8 mouse cellular contexts compared by ENCODE assay signal in the genomic region with DNA sequence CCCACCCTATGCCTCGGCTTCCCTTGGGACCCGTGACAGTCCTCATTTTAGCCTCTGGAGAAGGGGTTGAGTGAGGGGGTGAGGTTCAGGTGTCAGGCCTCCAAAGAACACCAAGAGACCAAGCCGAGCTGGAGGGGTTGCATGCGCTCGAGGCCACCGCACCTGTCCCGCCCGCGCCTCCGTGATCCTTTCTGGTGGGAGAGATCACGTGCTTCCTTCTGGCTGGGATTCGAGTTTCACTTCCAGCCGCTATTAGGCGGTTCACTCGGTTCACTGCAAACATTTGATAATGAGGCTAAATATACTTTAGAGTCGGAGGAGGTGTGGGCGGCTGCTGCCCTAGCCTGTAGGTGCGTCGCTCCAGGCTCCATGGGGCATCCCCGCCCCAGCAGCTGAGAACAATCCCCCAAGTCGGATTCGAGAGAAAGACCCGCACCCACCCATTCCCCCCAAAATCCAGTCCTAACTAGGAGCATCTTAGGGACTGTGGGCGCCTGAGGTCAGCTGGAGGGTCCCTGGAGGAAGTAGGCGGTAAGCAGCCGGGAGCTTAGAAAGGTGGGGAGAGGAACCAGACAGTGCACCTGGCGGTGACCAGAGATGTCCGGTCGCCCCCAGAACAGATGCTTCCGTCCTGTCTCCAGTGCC. TPM values are rescaled to one million over a fixed set of nuclear protein-coding genes. Genes with fewer than 3 reads are reported as not detected.
DNase-seq lines count a peak whose midpoint lies in the region; ATAC-seq and TF ChIP-seq lines count a peak whose summit lies in the region.

No protein-coding gene starts in this region.

- WGBS in intestine, embryonic 15.5 days, result 5% methylated on average over 30 of the region's 30 CpGs
- 2% methylated on average over 30 of the region's 30 CpGs for WGBS in liver, embryonic 14.5 days (ENCODE audit: insufficient replicate concordance)
- WGBS in neural tube, embryonic 11.5 days, result 2% methylated on average over 30 of the region's 30 CpGs

- no peak for TF ChIP-seq CTCF in liver, embryonic 14.5 days (IDR thresholded peaks at IDR 0.05; ENCODE audit: low read depth)

- no peak overlapping the region for H3K27ac ChIP-seq in intestine, embryonic 15.5 days
- H3K27ac ChIP-seq in liver, embryonic 14.5 days, result no peak overlapping the region
- H3K27ac ChIP-seq in neural tube, embryonic 11.5 days (ENCODE audit: low read depth, low read length), result no peak overlapping the region

- peak; percentile 50 to 76 for DNase-seq in adrenal gland, adult (ENCODE audit: inconsistent age in 2 of 2, low spot score in 1 of 2)
- no peak for DNase-seq in adrenal gland, postnatal 25 days
- DNase-seq in Muller cell, postnatal 12 days (ENCODE audit: inconsistent ontology term), result peak; percentile 61
- DNase-seq in liver, embryonic 14.5 days (ENCODE audit: low read depth in 3 of 3, low spot score in 3 of 3), result no peak
- no peak for DNase-seq in neural tube, embryonic 11.5 days (ENCODE audit: low spot score)
- no peak for DNase-seq in urinary bladder, postnatal 4 days (ENCODE audit: low spot score in 2 of 2)

- H3K4me1 ChIP-seq in intestine, embryonic 15.5 days (replicated peaks), result peaks cover 46% of the 10 kb centered on the region
- no peaks in the 10 kb centered on the region for H3K4me1 ChIP-seq in liver, embryonic 14.5 days (replicated peaks; ENCODE audit: control insufficient read depth in 2 of 2, insufficient read depth in 2 of 2, low read length in 1 of 2)
- H3K4me1 ChIP-seq in neural tube, embryonic 11.5 days (ENCODE audit: control insufficient read depth, insufficient read depth, low read length), result peaks cover 40% of the 10 kb centered on the region

- peak; percentile 18; the same call in 1 of the 2 replicates for ATAC-seq in granulocyte monocyte progenitor cell, adult 5-6 weeks (replicated peaks; ENCODE audit: poor library complexity, severe bottlenecking)
- 0 out of 2 replicates have a peak, but pooled peaks have one; percentile 1 for ATAC-seq in intestine, embryonic 15.5 days
- no peak for ATAC-seq in liver, embryonic 14.5 days (ENCODE audit: insufficient read depth)
- ATAC-seq in neural tube, embryonic 11.5 days (ENCODE audit: insufficient read depth, low FRiP score, low TSS enrichment), result no peak

- peak overlapping the region; percentile 92 for H3K4me2 ChIP-seq in intestine, embryonic 15.5 days (replicated peaks)
- peak overlapping the region; percentile 43 for H3K4me2 ChIP-seq in liver, embryonic 14.5 days (ENCODE audit: low read depth)
- peak overlapping the region; percentile 44 for H3K4me2 ChIP-seq in neural tube, embryonic 11.5 days (ENCODE audit: low read depth)

- H3K9me3 ChIP-seq in intestine, embryonic 15.5 days, result no peaks in the 10 kb centered on the region
- H3K9me3 ChIP-seq in liver, embryonic 14.5 days (ENCODE audit: control insufficient read depth, low read length), result no peaks in the 10 kb centered on the region
- no peaks in the 10 kb centered on the region for H3K9me3 ChIP-seq in neural tube, embryonic 11.5 days (ENCODE audit: control insufficient read depth, low read length)

- peaks cover 19% of the 10 kb centered on the region for H3K27me3 ChIP-seq in intestine, embryonic 15.5 days (replicated peaks)
- H3K27me3 ChIP-seq in liver, embryonic 14.5 days (ENCODE audit: control insufficient read depth, insufficient read depth, low read length), result peaks cover 70% of the 10 kb centered on the region
- H3K27me3 ChIP-seq in neural tube, embryonic 11.5 days (ENCODE audit: control insufficient read depth, insufficient read depth, low read length), result peaks cover 59% of the 10 kb centered on the region

- peak overlapping the region; percentile 22; the same call in 1 of the 2 replicates for H3K9ac ChIP-seq in intestine, embryonic 15.5 days
- no peak overlapping the region for H3K9ac ChIP-seq in liver, embryonic 14.5 days (replicated peaks)
- H3K9ac ChIP-seq in neural tube, embryonic 11.5 days (ENCODE audit: low read length), result no peak overlapping the region

- no peaks in the 10 kb centered on the region for H3K36me3 ChIP-seq in intestine, embryonic 15.5 days
- H3K36me3 ChIP-seq in liver, embryonic 14.5 days (replicated peaks; ENCODE audit: control insufficient read depth, insufficient read depth, low read depth), result no peaks in the 10 kb centered on the region
- no peaks in the 10 kb centered on the region for H3K36me3 ChIP-seq in neural tube, embryonic 11.5 days (ENCODE audit: control insufficient read depth, insufficient read depth, low read length)

- TF ChIP-seq EP300 in liver, embryonic 14.5 days (IDR thresholded peaks at IDR 0.05; ENCODE audit: low read depth), result no peak

- H3K4me3 ChIP-seq in intestine, embryonic 15.5 days (replicated peaks), result peak overlapping the region; percentile 88
- H3K4me3 ChIP-seq in liver, embryonic 14.5 days (ENCODE audit: insufficient read depth in 1 of 2, low read depth in 2 of 2, low read length in 2 of 2), result no peak overlapping the region
- peak overlapping the region; percentile 24 for H3K4me3 ChIP-seq in neural tube, embryonic 11.5 days (ENCODE audit: low read depth, low read length)

RNA-seq across cellular contexts. Expression of a gene that starts 0.9 kb away (rescaled TPM):
- 29.5 and 30.0 TPM in 2 replicates for total RNA-seq in adrenal gland, postnatal 25 days (2021)
- total RNA-seq in granulocyte monocyte progenitor cell, adult 5-6 weeks (2014; fragmentation: Nextera tagmentation), result 0.34 TPM in 1 of 2 replicates, not detected in the other
- not detected in 2 replicates for total RNA-seq in granulocyte monocyte progenitor cell, adult 5-6 weeks (2017)
- polyA plus RNA-seq in intestine, embryonic 15.5 days (2015; fragmentation: Nextera tagmentation; extraction: Ambion mirVana), result 48.5 and 48.8 TPM in 2 replicates
- polyA plus RNA-seq in liver, embryonic 14.5 days (2012; rRNA removed), result 0.37 and 0.39 TPM in 2 replicates
- polyA plus RNA-seq in liver, embryonic 14.5 days (2014; fragmentation: Nextera tagmentation; extraction: Ambion mirVana), result 1.2 and 1.5 TPM in 2 replicates
- polyA plus RNA-seq in neural tube, embryonic 11.5 days (2014; fragmentation: Nextera tagmentation; extraction: Ambion mirVana), result 16.1 TPM in 2 replicates

Comparison
In these comparisons a context has a peak if more than half of its experiments do, and no peak if none do; other contexts are left out.
1. DNase-seq: peak in adrenal gland, adult (2 of 2) and Muller cell, postnatal 12 days (single experiment); none in adrenal gland, postnatal 25 days (single experiment), liver, embryonic 14.5 days (0 of 3), neural tube, embryonic 11.5 days (single experiment) and urinary bladder, postnatal 4 days (0 of 2).
2. ATAC-seq: peak in granulocyte monocyte progenitor cell, adult 5-6 weeks (single experiment) and intestine, embryonic 15.5 days (single experiment); none in liver, embryonic 14.5 days (single experiment) and neural tube, embryonic 11.5 days (single experiment).
3. H3K4me3 ChIP-seq: peak in intestine, embryonic 15.5 days (single experiment) and neural tube, embryonic 11.5 days (single experiment); none in liver, embryonic 14.5 days (0 of 2).
4. Peak in every context shown above with its lines, with median percentiles within 50 percentile points of each other: H3K4me2 ChIP-seq.